Mouse (Mus musculus) testis, adult 2 months (tissue): ENCODE results near the gene Dach2. TPM values are rescaled to one million over a fixed set of nuclear protein-coding genes. Genes with fewer than 3 reads are reported as not detected.
"Not testable (repeated sequence)": the region's sequence is repeated elsewhere in the genome, so short reads cannot be mapped to it uniquely, and the experiment has no call there.

Experiments
- H3K27ac ChIP-seq: fragments of 200-500 bp; 2 replicates; pipeline ENCODE4 v1.5.1; 2012; ENCODE audit warnings: low read depth, low read length; ENCODE audit not compliant: control insufficient read depth, insufficient read depth
- H3K27me3 ChIP-seq: fragments of 200-500 bp; 2 replicates; pipeline ENCODE4 v1.6.1; 2012; ENCODE audit warnings: mild to moderate bottlenecking, low read length, moderate library complexity; ENCODE audit not compliant: control insufficient read depth, insufficient read depth
- H3K36me3 ChIP-seq: fragments of 200-500 bp; 2 replicates; pipeline ENCODE4 v1.6.1; 2012; ENCODE audit warnings: mild to moderate bottlenecking, low read length; ENCODE audit not compliant: control insufficient read depth, insufficient read depth
- H3K4me1 ChIP-seq: fragments of 200-500 bp; 2 replicates; pipeline ENCODE4 v1.6.1; 2012; ENCODE audit warnings: low read length; ENCODE audit not compliant: control insufficient read depth, insufficient read depth
- H3K4me3 ChIP-seq: fragments of 200-500 bp; 2 replicates; pipeline ENCODE4 v1.5.1; 2012; ENCODE audit warnings: low read depth, mild to moderate bottlenecking, low read length, moderate library complexity, mixed read lengths; ENCODE audit not compliant: control insufficient read depth
- CTCF ChIP-seq: fragments of 200-500 bp; IDR thresholded peaks from 2 replicates; pipeline ENCODE4 v1.5.1; 2012; ENCODE audit warnings: low read depth, mild to moderate bottlenecking, inconsistent platforms, low read length, moderate library complexity; ENCODE audit not compliant: control insufficient read depth, insufficient read depth, insufficient replicate concordance
- POLR2A ChIP-seq: fragments of 200-500 bp; IDR thresholded peaks from 2 replicates; pipeline ENCODE4 v1.6.1; 2012; ENCODE audit warnings: low read depth, mild to moderate bottlenecking, inconsistent platforms, low read length, moderate library complexity; ENCODE audit not compliant: control insufficient read depth
- polyA plus RNA-seq: library from polyadenylated mRNA; depleted of rRNA; stranded (reverse); fragments of >200 nt; gene quantifications from 2 replicates; pipeline ENCODE4 v1.2.3, GENCODE M21; 2012; rRNA removed

Dach2 gene
- 0.02 and 0.08 TPM in 2 replicates for polyA plus RNA-seq

GRCm38 (mm10) chrX:113297404-113297803, at the start of gene Dach2:
TSS of gene Dach2 (plus strand) at chrX:113297510.
- TF ChIP-seq CTCF (no peak), POLR2A (no peak)

GRCm38 (mm10) chrX:113252427-113252826, 44.9 kb upstream of the Dach2 start:
- H3K4me3 ChIP-seq, H3K27ac ChIP-seq, H3K27me3 ChIP-seq, H3K36me3 ChIP-seq, H3K4me1 ChIP-seq: not testable (repeated sequence)

More at GRCm38 (mm10) chrX:113297404-113297803, at the start of gene Dach2:
- Histone ChIP-seq H3K27ac (no peak within 1 kb of the TSS), H3K4me1 (peaks cover 3% of the 10 kb centered on the region; the same call in 1 of the 2 replicates), H3K27me3 (no peaks in the 10 kb centered on the region), H3K4me3 (peak within 1 kb of the TSS; percentile 63), H3K36me3 (no peaks in the 10 kb centered on the region)

GRCm38 (mm10) chrX:113298031-113298430, 721 bp downstream of the Dach2 start:
- no peaks in the 10 kb centered on the region for H3K27me3 ChIP-seq
- H3K36me3 ChIP-seq: no peaks in the 10 kb centered on the region
- no peak for TF ChIP-seq POLR2A
- TF ChIP-seq CTCF: no peak
- no peak overlapping the region for H3K27ac ChIP-seq
- peak overlapping the region; percentile 63 for H3K4me3 ChIP-seq
- H3K4me1 ChIP-seq: peaks cover 3% of the 10 kb centered on the region; the same call in 1 of the 2 replicates

GRCm38 (mm10) chrX:113298468-113298867, 1.2 kb downstream of the Dach2 start:
- Histone ChIP-seq H3K4me3 (peak overlapping the region; percentile 21), H3K36me3 (no peaks in the 10 kb centered on the region), H3K27me3 (no peaks in the 10 kb centered on the region), H3K4me1 (peaks cover 3% of the 10 kb centered on the region; the same call in 1 of the 2 replicates), H3K27ac (no peak overlapping the region)
- TF ChIP-seq CTCF (no peak), POLR2A (no peak)

- no peak for TF ChIP-seq POLR2A
- TF ChIP-seq CTCF: no peak
- no peak overlapping the region for H3K4me3 ChIP-seq
- no peaks in the 10 kb centered on the region for H3K36me3 ChIP-seq
- H3K27me3 ChIP-seq: no peaks in the 10 kb centered on the region
- H3K4me1 ChIP-seq: no peaks in the 10 kb centered on the region
- no peak overlapping the region for H3K27ac ChIP-seq
These were observed 7.0 kb downstream of the Dach2 start for GRCm38 (mm10) chrX:113304323-113304722.

GRCm38 (mm10) chrX:113338143-113338542, 40.8 kb downstream of the Dach2 start:
- Histone ChIP-seq H3K4me3 (no peak overlapping the region), H3K27me3 (no peaks in the 10 kb centered on the region), H3K36me3 (no peaks in the 10 kb centered on the region), H3K4me1 (no peaks in the 10 kb centered on the region), H3K27ac (no peak overlapping the region)
- TF ChIP-seq POLR2A (no peak), CTCF (no peak)

GRCm38 (mm10) chrX:113394417-113394816, 97.1 kb downstream of the Dach2 start:
- TF ChIP-seq POLR2A: no peak
- TF ChIP-seq CTCF: no peak
- H3K36me3 ChIP-seq: no peaks in the 10 kb centered on the region
- no peaks in the 10 kb centered on the region for H3K4me1 ChIP-seq
- H3K27me3 ChIP-seq: no peaks in the 10 kb centered on the region
- H3K27ac ChIP-seq: no peak overlapping the region
- H3K4me3 ChIP-seq: no peak overlapping the region

- no peaks in the 10 kb centered on the region for H3K36me3 ChIP-seq
- H3K4me3 ChIP-seq: no peak overlapping the region
- H3K27me3 ChIP-seq: no peaks in the 10 kb centered on the region
- H3K27ac ChIP-seq: no peak overlapping the region
- TF ChIP-seq POLR2A (no peak), CTCF (no peak)
- no peaks in the 10 kb centered on the region for H3K4me1 ChIP-seq
These were observed 111.4 kb downstream of the Dach2 start for GRCm38 (mm10) chrX:113408756-113409155.
